Mouse (Mus musculus) bone marrow macrophage, adult 2 months (primary cell): ENCODE results near the gene Zfp746.

Source experiments
- CTCF ChIP-seq: IDR thresholded peaks from 2 replicates; pipeline ENCODE4 v1.5.1; 2012; ENCODE audit warnings: low read depth, mild to moderate bottlenecking, low read length, moderate library complexity
- POLR2A ChIP-seq: IDR thresholded peaks from 2 replicates; pipeline ENCODE4 v1.6.1; 2012; ENCODE audit warnings: mild to moderate bottlenecking, low read depth, low read length, borderline replicate concordance

DNA sequence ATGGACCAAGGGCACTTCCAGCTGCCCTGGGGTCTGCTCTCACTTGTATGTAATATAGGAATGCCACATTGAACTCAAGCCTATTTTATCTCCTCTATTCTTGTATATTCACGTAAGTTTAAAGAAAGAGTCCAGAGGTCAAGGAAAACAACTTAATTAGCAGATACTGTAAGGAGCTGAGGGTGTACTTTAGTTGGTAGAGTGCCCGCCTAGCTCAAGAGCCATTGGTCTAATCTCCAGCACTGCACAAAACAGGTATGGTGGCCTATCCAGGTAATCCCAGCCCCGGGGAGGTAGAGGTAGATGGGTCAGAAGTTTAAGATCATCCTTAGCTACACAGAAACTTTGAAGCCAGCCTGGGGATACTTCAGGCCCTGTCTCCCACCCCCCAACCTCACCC lies 18.9 kb downstream of the Zfp746 start:
- TF ChIP-seq CTCF (no peak), POLR2A (no peak)
